In genomic region chr5:35647562-35647961, GRCm38 (mm10) we compare ENCODE assay signal across 11 mouse cellular contexts. TPM values are rescaled to one million over a fixed set of nuclear protein-coding genes. Genes with fewer than 3 reads are reported as not detected.
DNase-seq lines count a peak whose midpoint lies in the region; ATAC-seq and TF ChIP-seq lines count a peak whose summit lies in the region.
"Had no signal": no experiment of that assay in that cellular context is flagged by ENCODE, and none has a peak within 500 bp of the region (broad histone marks: within the 10 kb centered on the region; RNA-seq: fewer than 3 reads in every experiment).

No protein-coding gene starts in this region.

- peaks cover 4% of the 10 kb centered on the region; the same call in 1 of the 2 replicates for H3K4me1 ChIP-seq in lung, adult 2 months (ENCODE audit: control insufficient read depth, insufficient read depth, low read length)
- H3K4me1 ChIP-seq in intestine, embryonic 16.5 days (ENCODE audit: control insufficient read depth, insufficient read depth, low read length): peaks cover 26% of the 10 kb centered on the region
- H3K4me1 ChIP-seq in stomach, embryonic 14.5 days (ENCODE audit: control insufficient read depth, insufficient read depth, low read length): peaks cover 30% of the 10 kb centered on the region
- no peaks in the 10 kb centered on the region for H3K4me1 ChIP-seq in liver, embryonic 11.5 days (replicated peaks; ENCODE audit: control insufficient read depth, insufficient read depth, low read length)
- H3K4me1 ChIP-seq: neural tube, embryonic 15.5 days had no signal

- DNase-seq in adrenal gland, postnatal 10 days: peak; percentile 65
- DNase-seq in adrenal gland, postnatal 4 days (ENCODE audit: low spot score in 2 of 2): no peak
- DNase-seq in lung, adult 18-20 months: peak; percentile 63 to 68
- no peak for DNase-seq in lung, adult 2 months
- DNase-seq in liver, embryonic 11.5 days (ENCODE audit: low spot score): no peak
- DNase-seq in retina, embryonic 14.5 days (ENCODE audit: low spot score): no peak

- peak; percentile 77 for ATAC-seq in intestine, embryonic 16.5 days
- ATAC-seq in stomach, embryonic 14.5 days (ENCODE audit: insufficient number of reproducible peaks, insufficient read depth, low FRiP score, low read depth): peak; percentile 53; the same call in 1 of the 2 replicates
- ATAC-seq in liver, embryonic 11.5 days (replicated peaks; ENCODE audit: low FRiP score): no peak
- ATAC-seq: hindbrain, embryonic 16.5 days had no signal

- H3K4me3 ChIP-seq in lung, adult 2 months (replicated peaks; ENCODE audit: extremely low read depth, low read depth, low read length): no peak overlapping the region
- H3K4me3 ChIP-seq in intestine, embryonic 16.5 days (ENCODE audit: low read length): no peak overlapping the region
- H3K4me3 ChIP-seq in stomach, embryonic 14.5 days (ENCODE audit: low read depth, low read length): no peak overlapping the region
- no peak overlapping the region for H3K4me3 ChIP-seq in liver, embryonic 11.5 days (ENCODE audit: low read depth, low read length)
- H3K4me3 ChIP-seq: left cerebral cortex, adult 2 months; neural tube, embryonic 15.5 days had no signal

- peak overlapping the region; percentile 80 for H3K27ac ChIP-seq in intestine, embryonic 16.5 days (ENCODE audit: low read length)
- peak overlapping the region; percentile 33; the same call in 1 of the 2 replicates for H3K27ac ChIP-seq in stomach, embryonic 14.5 days (ENCODE audit: low read length)
- H3K27ac ChIP-seq in liver, embryonic 11.5 days (ENCODE audit: low read depth, low read length): no peak overlapping the region
- H3K27ac ChIP-seq: left cerebral cortex, adult 2 months; neural tube, embryonic 15.5 days had no signal

- TF ChIP-seq POLR2A in lung, adult 2 months (IDR thresholded peaks at IDR 0.05; ENCODE audit: borderline replicate concordance, extremely low read depth, low read depth, low read length): no peak

- H3K9me3 ChIP-seq in intestine, embryonic 16.5 days (ENCODE audit: control insufficient read depth, low read length): no peaks in the 10 kb centered on the region
- no peaks in the 10 kb centered on the region for H3K9me3 ChIP-seq in stomach, embryonic 14.5 days (ENCODE audit: control insufficient read depth, low read depth, low read length)
- H3K9me3 ChIP-seq in liver, embryonic 11.5 days (ENCODE audit: control insufficient read depth, low read length): no peaks in the 10 kb centered on the region
- H3K9me3 ChIP-seq: neural tube, embryonic 15.5 days had no signal

- no peak overlapping the region; the same call in 1 of the 2 replicates for H3K9ac ChIP-seq in intestine, embryonic 16.5 days (ENCODE audit: low read depth, low read length)
- H3K9ac ChIP-seq in stomach, embryonic 14.5 days (replicated peaks; ENCODE audit: low read depth, low read length): no peak overlapping the region
- no peak overlapping the region for H3K9ac ChIP-seq in liver, embryonic 11.5 days (ENCODE audit: low read depth, low read length)
- H3K9ac ChIP-seq: neural tube, embryonic 15.5 days had no signal

- no peaks in the 10 kb centered on the region for H3K27me3 ChIP-seq in intestine, embryonic 16.5 days (replicated peaks; ENCODE audit: control insufficient read depth, insufficient read depth, low read length)
- no peaks in the 10 kb centered on the region for H3K27me3 ChIP-seq in stomach, embryonic 14.5 days (ENCODE audit: control insufficient read depth, insufficient read depth, low read length)
- no peaks in the 10 kb centered on the region for H3K27me3 ChIP-seq in liver, embryonic 11.5 days (replicated peaks; ENCODE audit: control insufficient read depth, insufficient read depth, low read length)
- H3K27me3 ChIP-seq: neural tube, embryonic 15.5 days had no signal

- no peak for TF ChIP-seq CTCF in lung, adult 2 months (IDR thresholded peaks at IDR 0.05; ENCODE audit: insufficient read depth, low read length)

- H3K4me2 ChIP-seq in intestine, embryonic 16.5 days (ENCODE audit: low read depth, low read length): no peak overlapping the region
- H3K4me2 ChIP-seq in stomach, embryonic 14.5 days (replicated peaks; ENCODE audit: low read depth, low read length): no peak overlapping the region
- no peak overlapping the region for H3K4me2 ChIP-seq in liver, embryonic 11.5 days
- H3K4me2 ChIP-seq: neural tube, embryonic 15.5 days had no signal

- WGBS in lung, adult 2 months: 49% methylated on average over 4 of the region's 4 CpGs
- 41% methylated on average over 4 of the region's 4 CpGs for WGBS in intestine, embryonic 16.5 days
- 50% methylated on average over 4 of the region's 4 CpGs for WGBS in stomach, embryonic 14.5 days
- 65% methylated on average over 4 of the region's 4 CpGs for WGBS in liver, embryonic 11.5 days

- no peaks in the 10 kb centered on the region for H3K36me3 ChIP-seq in intestine, embryonic 16.5 days (ENCODE audit: control insufficient read depth, insufficient read depth, low read length)
- no peaks in the 10 kb centered on the region for H3K36me3 ChIP-seq in stomach, embryonic 14.5 days (ENCODE audit: control insufficient read depth, insufficient read depth, low read length)
- H3K36me3 ChIP-seq in liver, embryonic 11.5 days (ENCODE audit: control insufficient read depth, insufficient read depth, low read length): no peaks in the 10 kb centered on the region; the same call in 1 of the 2 replicates
- H3K36me3 ChIP-seq: neural tube, embryonic 15.5 days had no signal

RNA-seq across cellular contexts. Expression of gene Htra3, which starts 32.0 kb away (rescaled TPM):
- total RNA-seq in adrenal gland, postnatal 10 days (2021): 10 to 100 TPM; 51.0 to 61.0 TPM
- 10 to 100 TPM; 39.0 to 45.2 TPM for total RNA-seq in adrenal gland, postnatal 4 days (2021)
- 59.4 and 80.1 TPM in 2 replicates for polyA plus RNA-seq in lung, adult 2 months (2012; rRNA removed)
- 53.5 and 58.1 TPM in 2 replicates for polyA plus RNA-seq in intestine, embryonic 16.5 days (2015; fragmentation: Nextera tagmentation; extraction: Ambion mirVana)
- polyA plus RNA-seq in stomach, embryonic 14.5 days (2014; fragmentation: Nextera tagmentation; extraction: Ambion mirVana): 52.2 and 54.7 TPM in 2 replicates
- polyA plus RNA-seq in liver, embryonic 11.5 days (2014; fragmentation: Nextera tagmentation; extraction: Ambion mirVana): 1.7 and 2.3 TPM in 2 replicates

Comparison
In these comparisons a context has a peak if more than half of its experiments do, and no peak if none do; other contexts are left out.
1. DNase-seq: peak in adrenal gland, postnatal 10 days (single experiment) and lung, adult 18-20 months (2 of 2); none in adrenal gland, postnatal 4 days (0 of 2), lung, adult 2 months (single experiment), liver, embryonic 11.5 days (single experiment) and retina, embryonic 14.5 days (single experiment).
2. RNA of gene Htra3, which starts 32.0 kb away (polyA plus RNA-seq): 59.4 to 80.1 TPM in lung, adult 2 months, 53.5 to 58.1 TPM in intestine, embryonic 16.5 days and 52.2 to 54.7 TPM in stomach, embryonic 14.5 days; 1.7 to 2.3 TPM in liver, embryonic 11.5 days; every median in the first group is over 10 times any median in the second.